Mouse (Mus musculus): ENCODE data around the gene B430305J03Rik. TPM values are rescaled to one million over a fixed set of nuclear protein-coding genes. Genes with fewer than 3 reads are reported as not detected.
A peak's percentile ranks its signal among the peaks of the same experiment; 100 is the strongest.

The B430305J03Rik gene
- not detected in 2 replicates for polyA plus RNA-seq (2015; fragmentation: Nextera tagmentation; extraction: Ambion mirVana)

- no peaks in the 10 kb centered on the region for H3K36me3 ChIP-seq (ENCODE audit: control insufficient read depth, insufficient read depth)
- peak within 1 kb of the TSS; percentile 62 for H3K4me2 ChIP-seq (ENCODE audit: low read length)
- peak within 1 kb of the TSS; percentile 93 for H3K27ac ChIP-seq (ENCODE audit: low read length)
- peak within 1 kb of the TSS; percentile 93 for H3K4me3 ChIP-seq (replicated peaks; ENCODE audit: low read length)
- peaks cover 30% of the 10 kb centered on the region for H3K4me1 ChIP-seq (replicated peaks; ENCODE audit: control insufficient read depth, insufficient read depth, low read length)
- no peak for ATAC-seq
- no peaks in the 10 kb centered on the region for H3K9me3 ChIP-seq (ENCODE audit: control insufficient read depth, low read length)
- WGBS: under 1% methylated on average over 10 of the region's 10 CpGs
- peak within 1 kb of the TSS; percentile 96 for H3K9ac ChIP-seq (replicated peaks; ENCODE audit: low read depth, low read length)
- no peaks in the 10 kb centered on the region for H3K27me3 ChIP-seq (replicated peaks; ENCODE audit: control insufficient read depth, insufficient read depth, low read length)
Observed at GRCm38 (mm10) chr3:61365779-61366373, at the start of gene B430305J03Rik. Gene B430305J03Rik, minus strand, starts transcription at chr3:61365951.

- Histone ChIP-seq H3K36me3 (ENCODE audit: control insufficient read depth, insufficient read depth) (no peaks in the 10 kb centered on the region), H3K4me3 (replicated peaks; ENCODE audit: low read length) (no peak overlapping the region), H3K9ac (replicated peaks; ENCODE audit: low read depth, low read length) (no peak overlapping the region), H3K4me1 (replicated peaks; ENCODE audit: control insufficient read depth, insufficient read depth, low read length) (no peaks in the 10 kb centered on the region), H3K9me3 (ENCODE audit: control insufficient read depth, low read length) (no peaks in the 10 kb centered on the region), H3K27me3 (replicated peaks; ENCODE audit: control insufficient read depth, insufficient read depth, low read length) (no peaks in the 10 kb centered on the region), H3K4me2 (ENCODE audit: low read length) (no peak overlapping the region), H3K27ac (ENCODE audit: low read length) (no peak overlapping the region)
- no peak for ATAC-seq
- WGBS: 92% methylated on average over 6 of the region's 6 CpGs
Observed at GRCm38 (mm10) chr3:61409683-61410082, 43.9 kb upstream of the B430305J03Rik start.

GRCm38 (mm10) chr3:61406921-61407320 is 41.2 kb upstream of the B430305J03Rik start:
- Histone ChIP-seq H3K9ac (replicated peaks; ENCODE audit: low read depth, low read length) (no peak overlapping the region), H3K4me3 (replicated peaks; ENCODE audit: low read length) (no peak overlapping the region), H3K9me3 (ENCODE audit: control insufficient read depth, low read length) (no peaks in the 10 kb centered on the region), H3K27me3 (replicated peaks; ENCODE audit: control insufficient read depth, insufficient read depth, low read length) (no peaks in the 10 kb centered on the region), H3K4me2 (ENCODE audit: low read length) (no peak overlapping the region), H3K4me1 (replicated peaks; ENCODE audit: control insufficient read depth, insufficient read depth, low read length) (no peaks in the 10 kb centered on the region), H3K27ac (ENCODE audit: low read length) (no peak overlapping the region), H3K36me3 (ENCODE audit: control insufficient read depth, insufficient read depth) (no peaks in the 10 kb centered on the region)
- no peak for ATAC-seq
- WGBS: 83% methylated on average over 4 of the region's 4 CpGs

- no peak overlapping the region for H3K4me2 ChIP-seq (ENCODE audit: low read length)
- no peak overlapping the region for H3K27ac ChIP-seq (ENCODE audit: low read length)
- no peak overlapping the region for H3K4me3 ChIP-seq (replicated peaks; ENCODE audit: low read length)
- H3K36me3 ChIP-seq (ENCODE audit: control insufficient read depth, insufficient read depth): no peaks in the 10 kb centered on the region
- no peaks in the 10 kb centered on the region for H3K9me3 ChIP-seq (ENCODE audit: control insufficient read depth, low read length)
- H3K27me3 ChIP-seq (replicated peaks; ENCODE audit: control insufficient read depth, insufficient read depth, low read length): no peaks in the 10 kb centered on the region
- H3K9ac ChIP-seq (replicated peaks; ENCODE audit: low read depth, low read length): no peak overlapping the region
- H3K4me1 ChIP-seq (replicated peaks; ENCODE audit: control insufficient read depth, insufficient read depth, low read length): no peaks in the 10 kb centered on the region
- WGBS: 75% methylated on average over 1 of the region's 1 CpGs
- ATAC-seq: no peak
Observed at GRCm38 (mm10) chr3:61400823-61401387, 35.2 kb upstream of the B430305J03Rik start.

GRCm38 (mm10) chr3:61396728-61397127 is 31.0 kb upstream of the B430305J03Rik start:
- no peaks in the 10 kb centered on the region for H3K9me3 ChIP-seq (ENCODE audit: control insufficient read depth, low read length)
- H3K4me1 ChIP-seq (replicated peaks; ENCODE audit: control insufficient read depth, insufficient read depth, low read length): no peaks in the 10 kb centered on the region
- H3K36me3 ChIP-seq (ENCODE audit: control insufficient read depth, insufficient read depth): no peaks in the 10 kb centered on the region
- 12% methylated on average over 2 of the region's 2 CpGs for WGBS
- no peak overlapping the region for H3K4me2 ChIP-seq (ENCODE audit: low read length)
- H3K27me3 ChIP-seq (replicated peaks; ENCODE audit: control insufficient read depth, insufficient read depth, low read length): no peaks in the 10 kb centered on the region
- no peak overlapping the region for H3K9ac ChIP-seq (replicated peaks; ENCODE audit: low read depth, low read length)
- no peak overlapping the region for H3K27ac ChIP-seq (ENCODE audit: low read length)
- ATAC-seq: no peak
- H3K4me3 ChIP-seq (replicated peaks; ENCODE audit: low read length): no peak overlapping the region

GRCm38 (mm10) chr3:61395382-61395781 is 29.6 kb upstream of the B430305J03Rik start:
- 92% methylated on average over 3 of the region's 3 CpGs for WGBS
- no peak for ATAC-seq
- no peak overlapping the region for H3K27ac ChIP-seq (ENCODE audit: low read length)
- no peaks in the 10 kb centered on the region for H3K9me3 ChIP-seq (ENCODE audit: control insufficient read depth, low read length)
- no peak overlapping the region for H3K9ac ChIP-seq (replicated peaks; ENCODE audit: low read depth, low read length)
- no peak overlapping the region for H3K4me2 ChIP-seq (ENCODE audit: low read length)
- no peaks in the 10 kb centered on the region for H3K27me3 ChIP-seq (replicated peaks; ENCODE audit: control insufficient read depth, insufficient read depth, low read length)
- no peaks in the 10 kb centered on the region for H3K4me1 ChIP-seq (replicated peaks; ENCODE audit: control insufficient read depth, insufficient read depth, low read length)
- H3K4me3 ChIP-seq (replicated peaks; ENCODE audit: low read length): no peak overlapping the region
- H3K36me3 ChIP-seq (ENCODE audit: control insufficient read depth, insufficient read depth): no peaks in the 10 kb centered on the region

GRCm38 (mm10) chr3:61393520-61393919 is 27.8 kb upstream of the B430305J03Rik start:
- Histone ChIP-seq H3K27me3 (replicated peaks; ENCODE audit: control insufficient read depth, insufficient read depth, low read length) (no peaks in the 10 kb centered on the region), H3K4me3 (replicated peaks; ENCODE audit: low read length) (no peak overlapping the region), H3K9me3 (ENCODE audit: control insufficient read depth, low read length) (no peaks in the 10 kb centered on the region), H3K36me3 (ENCODE audit: control insufficient read depth, insufficient read depth) (no peaks in the 10 kb centered on the region), H3K27ac (ENCODE audit: low read length) (no peak overlapping the region), H3K4me1 (replicated peaks; ENCODE audit: control insufficient read depth, insufficient read depth, low read length) (no peaks in the 10 kb centered on the region), H3K9ac (replicated peaks; ENCODE audit: low read depth, low read length) (no peak overlapping the region), H3K4me2 (ENCODE audit: low read length) (no peak overlapping the region)
- no peak for ATAC-seq
- 67% methylated on average over 3 of the region's 3 CpGs for WGBS

GRCm38 (mm10) chr3:61392881-61393280 is 27.1 kb upstream of the B430305J03Rik start:
- Histone ChIP-seq H3K4me2 (ENCODE audit: low read length) (no peak overlapping the region), H3K27me3 (replicated peaks; ENCODE audit: control insufficient read depth, insufficient read depth, low read length) (no peaks in the 10 kb centered on the region), H3K27ac (ENCODE audit: low read length) (no peak overlapping the region), H3K9ac (replicated peaks; ENCODE audit: low read depth, low read length) (no peak overlapping the region), H3K9me3 (ENCODE audit: control insufficient read depth, low read length) (no peaks in the 10 kb centered on the region), H3K36me3 (ENCODE audit: control insufficient read depth, insufficient read depth) (no peaks in the 10 kb centered on the region), H3K4me1 (replicated peaks; ENCODE audit: control insufficient read depth, insufficient read depth, low read length) (no peaks in the 10 kb centered on the region), H3K4me3 (replicated peaks; ENCODE audit: low read length) (no peak overlapping the region)
- WGBS: 73% methylated on average over 1 of the region's 1 CpGs
- no peak for ATAC-seq

- H3K9me3 ChIP-seq (ENCODE audit: control insufficient read depth, low read length): no peaks in the 10 kb centered on the region
- 88% methylated on average over 4 of the region's 4 CpGs for WGBS
- H3K4me1 ChIP-seq (replicated peaks; ENCODE audit: control insufficient read depth, insufficient read depth, low read length): no peaks in the 10 kb centered on the region
- no peak overlapping the region for H3K4me2 ChIP-seq (ENCODE audit: low read length)
- H3K9ac ChIP-seq (replicated peaks; ENCODE audit: low read depth, low read length): no peak overlapping the region
- no peak overlapping the region for H3K27ac ChIP-seq (ENCODE audit: low read length)
- H3K27me3 ChIP-seq (replicated peaks; ENCODE audit: control insufficient read depth, insufficient read depth, low read length): no peaks in the 10 kb centered on the region
- no peak for ATAC-seq
- no peaks in the 10 kb centered on the region for H3K36me3 ChIP-seq (ENCODE audit: control insufficient read depth, insufficient read depth)
- no peak overlapping the region for H3K4me3 ChIP-seq (replicated peaks; ENCODE audit: low read length)
Observed at GRCm38 (mm10) chr3:61391564-61391963, 25.8 kb upstream of the B430305J03Rik start.
